Mouse (Mus musculus): Measurements from ENCODE around the gene Ank2. TPM values are rescaled to one million over a fixed set of nuclear protein-coding genes. Genes with fewer than 3 reads are reported as not detected.

Ank2 gene
- polyA plus RNA-seq, 1 experiment, result 4.6 TPM

DNA sequence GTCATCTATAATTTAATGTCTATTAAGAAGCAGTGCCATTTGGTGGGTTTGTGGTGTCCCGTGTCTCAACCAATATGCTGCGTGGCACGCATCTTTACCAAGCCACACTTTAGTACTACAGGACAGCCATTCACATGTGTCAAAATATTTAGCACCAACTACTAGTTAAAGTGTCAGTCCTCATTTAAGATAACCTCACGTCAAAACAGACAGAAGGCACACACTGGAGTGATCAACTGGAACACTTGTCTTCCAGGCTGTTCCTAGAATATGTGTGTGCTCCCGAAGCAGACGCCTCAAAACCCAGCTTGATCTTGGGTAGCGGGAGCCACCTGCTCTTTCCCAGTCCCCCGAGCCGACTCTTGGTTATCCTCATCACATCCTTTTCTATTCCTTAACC is 101.4 kb downstream of the Ank2 start:
- no peaks in the 10 kb centered on the region for H3K4me1 ChIP-seq (replicated peaks; ENCODE audit: control insufficient read depth, insufficient read depth, low read length)
- 95% methylated on average over 9 of the region's 9 CpGs for WGBS
- no peak for DNase-seq
- H3K27me3 ChIP-seq (ENCODE audit: control insufficient read depth, insufficient read depth, low read length), result no peaks in the 10 kb centered on the region
- no peak for TF ChIP-seq POLR2A (IDR thresholded peaks at IDR 0.05; ENCODE audit: control insufficient read depth, extremely low read depth, insufficient read depth, low read length, poor library complexity)
- no peak for TF ChIP-seq CTCF (IDR thresholded peaks at IDR 0.05; ENCODE audit: borderline replicate concordance, control insufficient read depth, extremely low read depth, insufficient read depth, low read length, poor library complexity)
- no peaks in the 10 kb centered on the region for H3K36me3 ChIP-seq (ENCODE audit: control insufficient read depth, insufficient read depth, low read length)
- H3K27ac ChIP-seq (ENCODE audit: control insufficient read depth, insufficient read depth, low read length), result no peak overlapping the region
- no peak overlapping the region for H3K4me3 ChIP-seq (ENCODE audit: control insufficient read depth, insufficient read depth, low read length)

GRCm38 (mm10) chr3:127395202-127395601 is 103.9 kb downstream of the Ank2 start:
- DNase-seq, result no peak
- Histone ChIP-seq H3K4me3 (ENCODE audit: control insufficient read depth, insufficient read depth, low read length) (no peak overlapping the region), H3K4me1 (replicated peaks; ENCODE audit: control insufficient read depth, insufficient read depth, low read length) (no peaks in the 10 kb centered on the region), H3K27ac (ENCODE audit: control insufficient read depth, insufficient read depth, low read length) (no peak overlapping the region), H3K27me3 (ENCODE audit: control insufficient read depth, insufficient read depth, low read length) (no peaks in the 10 kb centered on the region), H3K36me3 (ENCODE audit: control insufficient read depth, insufficient read depth, low read length) (no peaks in the 10 kb centered on the region)
- 97% methylated on average over 8 of the region's 8 CpGs for WGBS
- TF ChIP-seq POLR2A (IDR thresholded peaks at IDR 0.05; ENCODE audit: control insufficient read depth, extremely low read depth, insufficient read depth, low read length, poor library complexity), result no peak

- TF ChIP-seq POLR2A (IDR thresholded peaks at IDR 0.05; ENCODE audit: control insufficient read depth, extremely low read depth, insufficient read depth, low read length, poor library complexity) (no peak), CTCF (IDR thresholded peaks at IDR 0.05; ENCODE audit: borderline replicate concordance, control insufficient read depth, extremely low read depth, insufficient read depth, low read length, poor library complexity) (no peak)
Measured at GRCm38 (mm10) chr3:127387016-127387517, 112.1 kb downstream of the Ank2 start.

DNA sequence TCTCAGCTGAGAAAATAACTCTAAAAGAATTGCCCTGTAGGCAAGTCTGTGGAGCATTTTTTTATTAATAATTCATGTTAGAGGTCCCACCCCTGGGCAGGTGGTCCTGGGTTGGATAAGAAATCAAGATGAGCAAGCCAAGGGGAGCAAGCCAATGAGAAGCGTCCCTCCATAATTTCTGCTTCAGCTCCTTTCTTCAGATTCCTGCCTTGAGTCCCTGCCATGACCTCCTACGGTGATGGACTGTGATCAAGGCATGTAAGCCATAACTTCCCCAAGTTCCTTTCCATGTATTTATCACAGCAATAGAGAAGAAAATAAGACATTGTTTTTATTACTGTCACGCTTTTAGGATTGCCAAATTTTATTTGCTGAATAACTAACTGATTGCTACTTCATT is 115.9 kb downstream of the Ank2 start:
- DNase-seq, result no peak
- H3K36me3 ChIP-seq (ENCODE audit: control insufficient read depth, insufficient read depth, low read length), result no peaks in the 10 kb centered on the region
- 97% methylated on average over 3 of the region's 3 CpGs for WGBS
- no peak overlapping the region for H3K27ac ChIP-seq (ENCODE audit: control insufficient read depth, insufficient read depth, low read length)
- no peaks in the 10 kb centered on the region for H3K4me1 ChIP-seq (replicated peaks; ENCODE audit: control insufficient read depth, insufficient read depth, low read length)
- no peaks in the 10 kb centered on the region for H3K27me3 ChIP-seq (ENCODE audit: control insufficient read depth, insufficient read depth, low read length)
- TF ChIP-seq POLR2A (IDR thresholded peaks at IDR 0.05; ENCODE audit: control insufficient read depth, extremely low read depth, insufficient read depth, low read length, poor library complexity) (no peak), CTCF (IDR thresholded peaks at IDR 0.05; ENCODE audit: borderline replicate concordance, control insufficient read depth, extremely low read depth, insufficient read depth, low read length, poor library complexity) (no peak)
- no peak overlapping the region for H3K4me3 ChIP-seq (ENCODE audit: control insufficient read depth, insufficient read depth, low read length)

More at GRCm38 (mm10) chr3:127387016-127387517, 112.1 kb downstream of the Ank2 start:
- H3K36me3 ChIP-seq (ENCODE audit: control insufficient read depth, insufficient read depth, low read length), result no peaks in the 10 kb centered on the region
- no peak overlapping the region for H3K27ac ChIP-seq (ENCODE audit: control insufficient read depth, insufficient read depth, low read length)
- H3K4me1 ChIP-seq (replicated peaks; ENCODE audit: control insufficient read depth, insufficient read depth, low read length), result no peaks in the 10 kb centered on the region
- no peak for DNase-seq
- 88% methylated on average over 14 of the region's 14 CpGs for WGBS
- H3K4me3 ChIP-seq (ENCODE audit: control insufficient read depth, insufficient read depth, low read length), result no peak overlapping the region
- H3K27me3 ChIP-seq (ENCODE audit: control insufficient read depth, insufficient read depth, low read length), result no peaks in the 10 kb centered on the region

DNA sequence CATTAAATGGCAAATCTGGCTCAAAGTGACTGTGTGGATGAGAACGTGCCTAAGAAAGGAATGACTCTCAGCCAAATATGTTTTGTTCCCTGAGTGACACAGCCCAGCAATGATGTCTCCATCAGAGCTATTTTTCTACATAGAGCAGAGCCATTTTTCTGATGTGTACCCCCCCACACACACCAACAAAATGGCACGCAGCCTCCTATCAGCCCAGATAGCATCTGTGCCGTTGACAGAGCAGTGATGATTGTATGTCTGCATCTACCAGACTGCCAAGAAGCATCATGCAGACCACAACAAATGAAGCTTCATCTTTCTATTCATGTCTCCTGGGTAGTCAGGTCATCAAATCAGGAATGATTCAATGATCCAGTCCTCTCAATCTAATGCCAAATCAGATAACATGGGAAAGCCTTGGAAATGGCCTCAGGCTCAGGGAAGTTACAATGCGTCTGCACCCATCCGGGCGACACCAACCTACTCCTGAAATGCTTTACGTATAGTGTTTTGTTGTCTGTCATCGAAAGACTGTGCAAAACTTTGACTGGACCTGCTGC is 122.2 kb downstream of the Ank2 start:
- Histone ChIP-seq H3K27ac (ENCODE audit: control insufficient read depth, insufficient read depth, low read length) (no peak overlapping the region), H3K4me1 (replicated peaks; ENCODE audit: control insufficient read depth, insufficient read depth, low read length) (no peaks in the 10 kb centered on the region)
- WGBS, result 93% methylated on average over 8 of the region's 8 CpGs

GRCm38 (mm10) chr3:127375956-127376660 is 123.0 kb downstream of the Ank2 start:
- H3K4me1 ChIP-seq (replicated peaks; ENCODE audit: control insufficient read depth, insufficient read depth, low read length), result no peaks in the 10 kb centered on the region
- no peak for DNase-seq
- H3K4me3 ChIP-seq (ENCODE audit: control insufficient read depth, insufficient read depth, low read length), result no peak overlapping the region
- whole genome bisulfite sequencing, result 85% methylated on average over 11 of the region's 11 CpGs
- no peak for TF ChIP-seq POLR2A (IDR thresholded peaks at IDR 0.05; ENCODE audit: control insufficient read depth, extremely low read depth, insufficient read depth, low read length, poor library complexity)
- TF ChIP-seq CTCF (IDR thresholded peaks at IDR 0.05; ENCODE audit: borderline replicate concordance, control insufficient read depth, extremely low read depth, insufficient read depth, low read length, poor library complexity), result no peak
- no peak overlapping the region for H3K27ac ChIP-seq (ENCODE audit: control insufficient read depth, insufficient read depth, low read length)
- no peaks in the 10 kb centered on the region for H3K36me3 ChIP-seq (ENCODE audit: control insufficient read depth, insufficient read depth, low read length)
- no peaks in the 10 kb centered on the region for H3K27me3 ChIP-seq (ENCODE audit: control insufficient read depth, insufficient read depth, low read length)

More for the DNA sequence above, 122.2 kb downstream of the Ank2 start:
- no peak for TF ChIP-seq CTCF (IDR thresholded peaks at IDR 0.05; ENCODE audit: borderline replicate concordance, control insufficient read depth, extremely low read depth, insufficient read depth, low read length, poor library complexity)
- TF ChIP-seq POLR2A (IDR thresholded peaks at IDR 0.05; ENCODE audit: control insufficient read depth, extremely low read depth, insufficient read depth, low read length, poor library complexity), result no peak
- DNase-seq, result no peak
- Histone ChIP-seq H3K36me3 (ENCODE audit: control insufficient read depth, insufficient read depth, low read length) (no peaks in the 10 kb centered on the region), H3K4me3 (ENCODE audit: control insufficient read depth, insufficient read depth, low read length) (no peak overlapping the region), H3K27me3 (ENCODE audit: control insufficient read depth, insufficient read depth, low read length) (no peaks in the 10 kb centered on the region)

Measured in thymus, adult 2 months (tissue).